Mouse (Mus musculus): ENCODE data around the gene Cep290. TPM values are rescaled to one million over a fixed set of nuclear protein-coding genes. Genes with fewer than 3 reads are reported as not detected.

Gene Cep290
- polyA plus RNA-seq, 1 experiment, result 2.0 TPM

Other genes starting within 250 kb of the Cep290 start
- gene Gm4301, start 151.9 kb upstream of the Cep290 start, polyA plus RNA-seq (2012; ENCODE audit: insufficient read depth, insufficient read length, missing spikeins), result not detected in 2 replicates
- not detected in 2 replicates for gene Gm4302, start 146.7 kb upstream of the Cep290 start, polyA plus RNA-seq (2012; ENCODE audit: insufficient read depth, insufficient read length, missing spikeins)
- gene Gm4303, start 141.6 kb upstream of the Cep290 start, polyA plus RNA-seq (2012; ENCODE audit: insufficient read depth, insufficient read length, missing spikeins), result not detected in 2 replicates
- not detected in 2 replicates for gene Gm4305, start 136.5 kb upstream of the Cep290 start, polyA plus RNA-seq (2012; ENCODE audit: insufficient read depth, insufficient read length, missing spikeins)
- gene Gm4307, start 126.2 kb upstream of the Cep290 start, polyA plus RNA-seq (2012; ENCODE audit: insufficient read depth, insufficient read length, missing spikeins), result not detected in 2 replicates
- not detected in 2 replicates for gene Gm4312, start 105.0 kb upstream of the Cep290 start, polyA plus RNA-seq (2012; ENCODE audit: insufficient read depth, insufficient read length, missing spikeins)
- gene Tmtc3, start 208 bp upstream of the Cep290 start, polyA plus RNA-seq (2012; ENCODE audit: insufficient read depth, insufficient read length, missing spikeins), result 7.9 and 8.3 TPM in 2 replicates
- 13.7 and 15.1 TPM in 2 replicates for gene 4930430F08Rik, start 102.9 kb downstream of the Cep290 start, polyA plus RNA-seq (2012; ENCODE audit: insufficient read depth, insufficient read length, missing spikeins)
- gene 1700017N19Rik, start 102.9 kb downstream of the Cep290 start, polyA plus RNA-seq (2012; ENCODE audit: insufficient read depth, insufficient read length, missing spikeins), result not detected in 2 replicates